Mouse (Mus musculus): ENCODE measurements around the gene Perp.

- no peak for TF ChIP-seq POLR2A (IDR thresholded peaks at IDR 0.05; ENCODE audit: borderline replicate concordance, low read depth, low read length)
- no peak for TF ChIP-seq CTCF (IDR thresholded peaks at IDR 0.05; ENCODE audit: low read depth, low read length)
These were observed 891 bp downstream of the Perp start for GRCm38 (mm10) chr10:18845711-18846110.
